Mouse (Mus musculus): ENCODE measurements around the gene Bzw1.

DNA sequence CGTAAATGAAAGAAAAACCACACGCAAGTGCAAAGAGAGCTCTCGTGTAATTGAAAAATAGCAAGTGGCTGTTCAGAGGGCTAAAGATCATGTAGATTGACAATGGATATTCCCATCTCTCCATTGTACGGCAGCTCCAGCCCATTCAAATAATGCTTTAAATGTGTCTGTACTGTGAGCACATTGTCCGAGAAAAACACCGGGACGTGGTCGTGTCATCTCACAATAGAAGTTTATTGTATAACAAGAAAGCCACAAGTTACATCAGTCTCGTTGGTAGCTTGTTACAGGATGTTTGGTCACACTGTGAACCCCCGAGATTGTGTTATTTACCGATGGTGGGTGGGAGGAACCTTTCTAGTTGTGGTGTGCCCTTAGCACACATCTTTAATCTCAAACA lies 53.2 kb downstream of the Bzw1 start:
- TF ChIP-seq CTCF (IDR thresholded peaks at IDR 0.05; ENCODE audit: low read depth, low read length) (no peak), POLR2A (IDR thresholded peaks at IDR 0.05; ENCODE audit: extremely low read depth, insufficient read depth, low read length) (no peak)

All from liver, adult 2 months (tissue).